Mouse (Mus musculus): ENCODE measurements around the gene Atxn7l2. TPM values are rescaled to one million over a fixed set of nuclear protein-coding genes. Genes with fewer than 3 reads are reported as not detected.

The Atxn7l2 gene
- polyA plus RNA-seq, 1 experiment, result 2.7 TPM

DNA sequence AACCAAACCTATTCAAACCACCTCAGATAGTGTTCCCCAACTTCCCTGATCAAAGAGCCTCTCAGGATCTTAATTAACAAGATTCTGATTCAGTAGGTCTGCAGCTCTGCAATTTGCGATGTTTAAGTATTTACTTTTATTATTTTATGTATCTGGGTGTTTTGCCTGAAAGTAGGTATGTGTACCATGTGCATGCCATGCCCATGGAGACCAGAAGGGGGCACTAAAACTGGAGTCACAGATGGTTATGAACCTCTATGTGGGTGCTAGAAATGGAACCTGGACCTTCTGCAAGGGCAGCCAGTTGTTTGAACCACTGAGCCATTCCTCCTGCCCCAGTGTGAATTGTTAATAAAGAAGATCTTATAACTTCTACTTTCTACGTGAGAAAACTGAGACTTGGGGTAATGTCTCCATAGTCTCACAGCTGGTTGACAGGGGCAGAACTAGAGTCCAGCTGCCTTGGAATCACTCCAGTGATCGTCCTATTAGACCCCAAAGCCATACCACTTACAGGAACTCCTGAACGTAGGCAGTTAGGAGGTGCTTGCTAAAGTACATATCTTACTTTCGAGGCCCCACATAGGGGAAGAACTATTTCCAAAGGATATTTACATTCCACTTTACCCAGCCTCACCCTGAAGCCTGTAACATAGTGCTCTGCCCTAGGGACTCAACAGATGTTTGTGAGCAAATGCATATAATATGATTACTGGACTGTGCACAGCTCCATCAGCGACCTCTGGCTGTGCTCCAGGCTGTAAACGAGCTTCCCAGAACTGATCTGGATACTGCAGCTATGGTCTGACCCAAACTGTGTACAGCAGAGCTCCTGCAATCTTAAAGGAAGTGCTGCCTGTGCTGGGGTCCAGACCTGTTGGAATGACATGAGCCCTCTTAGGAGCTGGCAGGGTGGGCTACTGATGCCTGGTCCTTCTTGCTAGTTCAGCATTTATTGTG is 31.7 kb downstream of the Atxn7l2 start:
- peaks cover 37% of the 10 kb centered on the region for H3K27me3 ChIP-seq (ENCODE audit: control insufficient read depth, insufficient read depth, insufficient read length)
- H3K79me2 ChIP-seq (ENCODE audit: control insufficient read depth, insufficient read depth), result no peaks in the 10 kb centered on the region
- H3K4me3 ChIP-seq, result no peak overlapping the region
- no peaks in the 10 kb centered on the region for H3K36me3 ChIP-seq (ENCODE audit: control insufficient read depth, insufficient read depth)
- no peak overlapping the region for H3K4me2 ChIP-seq (ENCODE audit: low read depth)
- TF ChIP-seq TCF12 (IDR thresholded peaks at IDR 0.05; ENCODE audit: insufficient read depth, poor library complexity, severe bottlenecking) (no peak), USF1 (IDR thresholded peaks at IDR 0.05; ENCODE audit: low read depth) (no peak), CEBPB (IDR thresholded peaks at IDR 0.05; ENCODE audit: insufficient read depth, poor library complexity, severe bottlenecking) (no peak), SRF (IDR thresholded peaks at IDR 0.05; ENCODE audit: control insufficient read depth, insufficient read length, low read depth) (no peak), POLR2A (IDR thresholded peaks at IDR 0.05; ENCODE audit: insufficient read length, low read depth) (no peak), POLR2AphosphoS2 (IDR thresholded peaks at IDR 0.05; ENCODE audit: insufficient read length, low read depth) (no peak), REST (IDR thresholded peaks at IDR 0.05; ENCODE audit: insufficient read depth, insufficient read length) (no peak), MYOD1 (IDR thresholded peaks at IDR 0.05; ENCODE audit: control insufficient read depth in 1 of 3, insufficient read length in 2 of 3, low read depth in 2 of 3) (no peak), TCF3 (IDR thresholded peaks at IDR 0.05; ENCODE audit: insufficient read length, low read depth) (no peak)
- no peak overlapping the region for H3ac ChIP-seq (ENCODE audit: control insufficient read depth, insufficient read length)

DNA sequence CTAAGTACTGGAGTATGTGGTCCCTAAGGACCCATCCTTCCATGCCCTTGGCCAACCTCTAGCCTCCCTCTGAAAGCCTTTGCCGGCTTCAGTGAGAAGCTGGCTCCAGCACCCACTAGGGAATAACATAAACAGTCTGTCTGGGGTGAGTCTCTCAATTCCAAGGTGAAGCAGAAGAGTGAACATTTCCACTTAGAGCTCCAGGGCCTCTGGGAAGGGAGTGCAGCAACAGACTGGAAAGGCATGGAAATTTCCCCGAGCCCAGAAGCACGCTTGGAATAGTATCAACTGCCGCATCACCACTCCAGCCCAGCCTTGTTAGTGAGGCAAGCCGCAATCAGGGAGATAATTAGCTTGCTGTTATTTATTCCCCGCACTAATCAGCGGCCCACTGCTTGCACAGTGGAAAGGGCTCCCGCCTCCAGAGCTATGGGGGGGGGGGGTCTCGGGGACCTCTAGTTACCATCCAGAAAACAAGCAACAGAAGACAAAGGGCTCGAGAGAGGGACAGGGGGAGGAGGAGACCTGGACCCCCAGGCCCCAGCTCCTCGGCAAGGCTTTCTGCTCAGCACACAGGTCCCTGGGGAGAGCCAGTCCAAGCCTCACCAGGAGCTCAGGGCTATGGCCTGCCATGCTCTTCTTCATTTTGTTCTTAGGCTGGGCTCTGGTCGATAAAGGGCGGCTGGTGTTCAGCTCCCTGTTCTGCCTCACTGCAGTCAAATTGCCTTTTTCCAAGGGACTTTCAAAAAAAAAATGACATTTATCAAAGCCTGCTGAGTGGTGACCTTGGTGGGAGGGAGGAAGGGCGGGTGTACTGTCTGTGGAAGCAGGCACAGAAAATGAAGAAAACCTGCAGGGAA is 35.8 kb downstream of the Atxn7l2 start:
- no peak overlapping the region for H3K4me3 ChIP-seq
- no peak for TF ChIP-seq SRF (IDR thresholded peaks at IDR 0.05; ENCODE audit: control insufficient read depth, insufficient read length, low read depth)
- TF ChIP-seq MAX (IDR thresholded peaks at IDR 0.05; ENCODE audit: low read depth), result no peak
- TF ChIP-seq REST (IDR thresholded peaks at IDR 0.05; ENCODE audit: insufficient read depth, insufficient read length), result no peak
- TF ChIP-seq TCF3 (IDR thresholded peaks at IDR 0.05; ENCODE audit: insufficient read length, low read depth), result no peak
- TF ChIP-seq E2F4 (IDR thresholded peaks at IDR 0.05; ENCODE audit: insufficient read depth), result no peak
- TF ChIP-seq USF1 (IDR thresholded peaks at IDR 0.05; ENCODE audit: low read depth), result no peak
- peaks cover 55% of the 10 kb centered on the region for H3K27me3 ChIP-seq (ENCODE audit: control insufficient read depth, insufficient read depth, insufficient read length)
- H3K79me2 ChIP-seq (ENCODE audit: control insufficient read depth, insufficient read depth), result no peaks in the 10 kb centered on the region
- H3K36me3 ChIP-seq (ENCODE audit: control insufficient read depth, insufficient read depth), result no peaks in the 10 kb centered on the region
- H3K4me2 ChIP-seq (ENCODE audit: low read depth), result no peak overlapping the region
- no peak overlapping the region for H3ac ChIP-seq (ENCODE audit: control insufficient read depth, insufficient read length)

DNA sequence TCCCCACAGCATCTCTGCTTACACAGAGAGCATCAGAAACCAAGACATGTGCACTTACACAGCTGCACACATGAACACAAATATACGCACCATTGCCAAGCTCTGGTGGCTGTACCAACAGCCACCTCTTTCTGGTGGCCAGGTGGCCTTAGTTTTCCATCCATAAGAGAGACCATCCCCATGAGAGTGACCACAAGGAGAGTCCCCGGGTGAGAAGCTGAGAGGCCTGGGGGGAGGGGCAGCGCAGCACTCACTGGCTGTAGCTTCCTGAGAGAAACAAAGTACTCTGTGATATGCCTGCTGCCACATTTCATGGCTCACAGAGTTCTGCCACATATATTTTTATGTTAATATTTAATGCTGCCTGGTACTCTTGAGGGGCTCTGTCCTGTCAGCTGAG is 41.5 kb downstream of the Atxn7l2 start:
- Histone ChIP-seq H3K79me2 (ENCODE audit: control insufficient read depth, insufficient read depth) (no peaks in the 10 kb centered on the region), H3K4me3 (no peak overlapping the region), H3ac (ENCODE audit: control insufficient read depth, insufficient read length) (no peak overlapping the region), H3K27me3 (ENCODE audit: control insufficient read depth, insufficient read depth, insufficient read length) (peaks cover 34% of the 10 kb centered on the region), H3K36me3 (ENCODE audit: control insufficient read depth, insufficient read depth) (no peaks in the 10 kb centered on the region), H3K4me2 (ENCODE audit: low read depth) (no peak overlapping the region)
- TF ChIP-seq USF1 (IDR thresholded peaks at IDR 0.05; ENCODE audit: low read depth) (no peak), TCF3 (IDR thresholded peaks at IDR 0.05; ENCODE audit: insufficient read length, low read depth) (no peak), SRF (IDR thresholded peaks at IDR 0.05; ENCODE audit: control insufficient read depth, insufficient read length, low read depth) (no peak), MAX (IDR thresholded peaks at IDR 0.05; ENCODE audit: low read depth) (no peak), POLR2AphosphoS2 (IDR thresholded peaks at IDR 0.05; ENCODE audit: insufficient read length, low read depth) (no peak), MYOD1 (IDR thresholded peaks at IDR 0.05; ENCODE audit: control insufficient read depth in 1 of 3, insufficient read length in 2 of 3, low read depth in 2 of 3) (no peak), MYOG (IDR thresholded peaks at IDR 0.05; ENCODE audit: control insufficient read depth in 1 of 3, insufficient read depth in 1 of 3, insufficient read length in 2 of 3, low read depth in 2 of 3) (no peak), POLR2A (IDR thresholded peaks at IDR 0.05; ENCODE audit: insufficient read length, low read depth) (no peak), CEBPB (IDR thresholded peaks at IDR 0.05; ENCODE audit: insufficient read depth, poor library complexity, severe bottlenecking) (no peak), TCF12 (IDR thresholded peaks at IDR 0.05; ENCODE audit: insufficient read depth, poor library complexity, severe bottlenecking) (no peak), E2F4 (IDR thresholded peaks at IDR 0.05; ENCODE audit: insufficient read depth) (no peak), REST (IDR thresholded peaks at IDR 0.05; ENCODE audit: insufficient read depth, insufficient read length) (no peak)

DNA sequence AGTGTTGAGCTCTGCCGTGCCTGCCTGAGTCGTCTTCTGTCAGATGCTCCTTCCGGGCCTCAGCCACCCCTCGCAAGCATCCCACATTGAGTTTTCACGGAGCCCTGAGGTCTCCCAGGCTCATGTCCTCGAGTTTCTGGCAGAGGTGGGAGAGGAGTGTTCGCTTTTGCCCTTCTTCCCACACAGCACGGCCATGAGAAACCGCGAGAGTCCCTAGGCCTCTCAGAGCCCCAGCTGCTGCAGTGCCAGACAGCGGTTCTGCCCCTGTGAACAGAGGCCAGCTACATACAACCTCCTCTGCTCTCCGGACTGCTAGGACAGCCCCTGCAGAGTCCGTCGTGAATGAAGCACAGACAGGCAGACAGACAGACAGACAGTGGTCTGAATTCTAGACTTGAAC is 43.2 kb downstream of the Atxn7l2 start:
- H3K79me2 ChIP-seq (ENCODE audit: control insufficient read depth, insufficient read depth), result no peaks in the 10 kb centered on the region
- no peak overlapping the region for H3K4me3 ChIP-seq
- no peak overlapping the region for H3ac ChIP-seq (ENCODE audit: control insufficient read depth, insufficient read length)
- TF ChIP-seq POLR2A (IDR thresholded peaks at IDR 0.05; ENCODE audit: insufficient read length, low read depth), result no peak
- no peak for TF ChIP-seq MYOG (IDR thresholded peaks at IDR 0.05; ENCODE audit: control insufficient read depth in 1 of 3, insufficient read depth in 1 of 3, insufficient read length in 2 of 3, low read depth in 2 of 3)
- no peak for TF ChIP-seq REST (IDR thresholded peaks at IDR 0.05; ENCODE audit: insufficient read depth, insufficient read length)
- no peak for TF ChIP-seq MAX (IDR thresholded peaks at IDR 0.05; ENCODE audit: low read depth)
- no peak for TF ChIP-seq CEBPB (IDR thresholded peaks at IDR 0.05; ENCODE audit: insufficient read depth, poor library complexity, severe bottlenecking)
- no peak for TF ChIP-seq TCF12 (IDR thresholded peaks at IDR 0.05; ENCODE audit: insufficient read depth, poor library complexity, severe bottlenecking)
- no peak for TF ChIP-seq SRF (IDR thresholded peaks at IDR 0.05; ENCODE audit: control insufficient read depth, insufficient read length, low read depth)
- no peak for TF ChIP-seq E2F4 (IDR thresholded peaks at IDR 0.05; ENCODE audit: insufficient read depth)
- TF ChIP-seq USF1 (IDR thresholded peaks at IDR 0.05; ENCODE audit: low read depth), result no peak
- TF ChIP-seq POLR2AphosphoS2 (IDR thresholded peaks at IDR 0.05; ENCODE audit: insufficient read length, low read depth), result no peak
- no peak for TF ChIP-seq MYOD1 (IDR thresholded peaks at IDR 0.05; ENCODE audit: control insufficient read depth in 1 of 3, insufficient read length in 2 of 3, low read depth in 2 of 3)
- TF ChIP-seq TCF3 (IDR thresholded peaks at IDR 0.05; ENCODE audit: insufficient read length, low read depth), result no peak
- no peak overlapping the region for H3K4me2 ChIP-seq (ENCODE audit: low read depth)
- H3K36me3 ChIP-seq (ENCODE audit: control insufficient read depth, insufficient read depth), result no peaks in the 10 kb centered on the region
- peaks cover 18% of the 10 kb centered on the region for H3K27me3 ChIP-seq (ENCODE audit: control insufficient read depth, insufficient read depth, insufficient read length)

Data from myocyte (in vitro differentiated cells).